Comparison of ENCODE assay signal across 7 mouse cellular contexts in the genomic region with DNA sequence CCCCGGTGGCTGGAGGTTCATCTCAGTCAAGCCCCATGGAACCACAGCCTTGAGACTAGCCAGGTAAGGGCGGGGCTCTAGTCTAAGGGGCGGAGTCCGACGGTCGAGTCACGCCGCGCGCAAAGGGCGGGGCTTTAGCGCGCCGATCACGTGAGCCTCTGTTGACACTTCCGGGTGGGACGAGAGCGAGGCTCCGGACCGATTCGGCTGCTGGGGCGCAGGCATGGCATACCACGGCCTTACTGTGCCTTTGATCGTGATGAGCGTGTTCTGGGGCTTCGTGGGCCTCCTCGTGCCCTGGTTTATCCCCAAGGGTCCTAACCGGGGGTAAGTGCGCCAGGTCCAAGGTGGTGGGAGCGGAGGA. TPM values are rescaled to one million over a fixed set of nuclear protein-coding genes. Genes with fewer than 3 reads are reported as not detected.
DNase-seq lines count a peak whose midpoint lies in the region; ATAC-seq and TF ChIP-seq lines count a peak whose summit lies in the region.

No protein-coding gene starts in this region.

- intact Hi-C loops in left cerebral cortex, postnatal 4 days (cut with DNase I) = loop anchor here (10.0 kb wide), 1 partner anchor 209 kb away; no protein-coding TSS in a partner anchor

- peak; percentile 78; the same call in 1 of the 2 replicates for TF ChIP-seq POLR2A in small intestine, adult 2 months (IDR thresholded peaks at IDR 0.05; ENCODE audit: low read depth, low read length)

- H3K9ac ChIP-seq in intestine, postnatal 0 days (ENCODE audit: low read depth, low read length) = peak overlapping the region; percentile 86
- H3K9ac ChIP-seq in midbrain, embryonic 12.5 days (replicated peaks) = peak overlapping the region; percentile 76

- H3K9me3 ChIP-seq in intestine, postnatal 0 days (ENCODE audit: control insufficient read depth) = no peaks in the 10 kb centered on the region
- H3K9me3 ChIP-seq in midbrain, embryonic 12.5 days = no peaks in the 10 kb centered on the region

- peak overlapping the region; percentile 96 for H3K27ac ChIP-seq in intestine, postnatal 0 days (ENCODE audit: low read depth, low read length)
- H3K27ac ChIP-seq in midbrain, embryonic 12.5 days (replicated peaks) = peak overlapping the region; percentile 80
- peak overlapping the region; percentile 99 for H3K27ac ChIP-seq in small intestine, adult 2 months (ENCODE audit: insufficient read depth, low read depth, low read length)

- 0 out of 2 replicates have a peak, but pooled peaks cover 4% of the 10 kb centered on the region for H3K27me3 ChIP-seq in intestine, postnatal 0 days (replicated peaks; ENCODE audit: control insufficient read depth, insufficient read depth, low read length)
- 0 out of 2 replicates have a peak, but pooled peaks cover 7% of the 10 kb centered on the region for H3K27me3 ChIP-seq in midbrain, embryonic 12.5 days
- no peaks in the 10 kb centered on the region for H3K27me3 ChIP-seq in small intestine, adult 2 months (ENCODE audit: control insufficient read depth, insufficient read depth, low read length)

- no peaks in the 10 kb centered on the region for H3K4me1 ChIP-seq in intestine, postnatal 0 days (replicated peaks; ENCODE audit: control insufficient read depth, insufficient read depth, low read length)
- H3K4me1 ChIP-seq in midbrain, embryonic 12.5 days = peaks cover 20% of the 10 kb centered on the region
- H3K4me1 ChIP-seq in small intestine, adult 2 months (ENCODE audit: control insufficient read depth, insufficient read depth, insufficient read length, low read length) = peaks cover 2% of the 10 kb centered on the region; the same call in 1 of the 2 replicates

- peak overlapping the region; percentile 75 for H3K4me2 ChIP-seq in intestine, postnatal 0 days (replicated peaks; ENCODE audit: low read depth)
- H3K4me2 ChIP-seq in midbrain, embryonic 12.5 days (replicated peaks) = peak overlapping the region; percentile 71

- H3K36me3 ChIP-seq in intestine, postnatal 0 days (ENCODE audit: control insufficient read depth, insufficient read depth) = peaks cover 5% of the 10 kb centered on the region; the same call in 1 of the 2 replicates
- H3K36me3 ChIP-seq in midbrain, embryonic 12.5 days = no peaks in the 10 kb centered on the region
- H3K36me3 ChIP-seq in small intestine, adult 2 months (ENCODE audit: control insufficient read depth, insufficient read depth, low read length) = no peaks in the 10 kb centered on the region

- WGBS in intestine, postnatal 0 days = under 1% methylated on average over 30 of the region's 30 CpGs
- WGBS in midbrain, embryonic 12.5 days = under 1% methylated on average over 30 of the region's 30 CpGs
- WGBS in small intestine, adult 2 months = under 1% methylated on average over 30 of the region's 30 CpGs

- H3K4me3 ChIP-seq in intestine, postnatal 0 days (ENCODE audit: low read depth, low read length) = peak overlapping the region; percentile 94
- peak overlapping the region; percentile 72 for H3K4me3 ChIP-seq in midbrain, embryonic 12.5 days
- peak overlapping the region; percentile 94 for H3K4me3 ChIP-seq in small intestine, adult 2 months (ENCODE audit: low read depth, low read length)

- peak; percentile 91 for ATAC-seq in intestine, postnatal 0 days
- peak; percentile 91 for ATAC-seq in midbrain, embryonic 12.5 days (ENCODE audit: low FRiP score, low read depth)

- TF ChIP-seq CTCF in intestine, postnatal 0 days (IDR thresholded peaks at IDR 0.05; ENCODE audit: low read depth) = no peak
- no peak for TF ChIP-seq CTCF in small intestine, adult 2 months (IDR thresholded peaks at IDR 0.05; ENCODE audit: extremely low read depth, insufficient read length, insufficient replicate concordance, low read depth, low read length)

- peak; percentile 92 for DNase-seq in adrenal gland, adult 2 months
- peak; percentile 84 for DNase-seq in embryo, embryonic 11.5 days (ENCODE audit: low read depth, low spot score)
- peak; percentile 76 to 86 for DNase-seq in gastrocnemius, postnatal 4 days (ENCODE audit: low spot score in 2 of 2)
- DNase-seq in left cerebral cortex, postnatal 4 days = peak; percentile 89

RNA-seq across cellular contexts. Expression of a gene that starts 13.2 kb away (rescaled TPM):
- 100 to 1,000 TPM; 213 to 229 TPM for total RNA-seq in adrenal gland, adult 2 months (2021)
- 193 and 215 TPM in 2 replicates for polyA plus RNA-seq in adrenal gland, adult 2 months (2012; rRNA removed)
- 10 to 100 TPM; 54.0 to 54.7 TPM for total RNA-seq in gastrocnemius, postnatal 4 days (2021)
- polyA plus RNA-seq in intestine, postnatal 0 days (2015; fragmentation: Nextera tagmentation; extraction: Ambion mirVana) = 523 and 571 TPM in 2 replicates
- 10 to 100 TPM; 29.4 to 31.3 TPM for total RNA-seq in left cerebral cortex, postnatal 4 days (2021)
- 88.3 and 92.2 TPM in 2 replicates for polyA plus RNA-seq in midbrain, embryonic 12.5 days (2016; fragmentation: Nextera tagmentation; extraction: Ambion mirVana)
- polyA plus RNA-seq in small intestine, adult 2 months (2012; rRNA removed) = 84.0 and 119 TPM in 2 replicates

RNA-seq across cellular contexts. Expression of a gene that starts 39.2 kb away (rescaled TPM):
- total RNA-seq in adrenal gland, adult 2 months (2021) = 10 to 100 TPM; 66.8 to 75.4 TPM
- 1.2 TPM in 2 replicates for polyA plus RNA-seq in adrenal gland, adult 2 months (2012; rRNA removed)
- 10 to 100 TPM; 13.3 to 13.5 TPM for total RNA-seq in gastrocnemius, postnatal 4 days (2021)
- 13.5 and 15.1 TPM in 2 replicates for polyA plus RNA-seq in intestine, postnatal 0 days (2015; fragmentation: Nextera tagmentation; extraction: Ambion mirVana)
- 10 to 100 TPM; 25.8 to 26.5 TPM for total RNA-seq in left cerebral cortex, postnatal 4 days (2021)
- polyA plus RNA-seq in midbrain, embryonic 12.5 days (2016; fragmentation: Nextera tagmentation; extraction: Ambion mirVana) = 7.3 and 11.4 TPM in 2 replicates
- 0.58 and 2.8 TPM in 2 replicates for polyA plus RNA-seq in small intestine, adult 2 months (2012; rRNA removed)

Comparison
In these comparisons a context has a peak if more than half of its experiments do, and no peak if none do; other contexts are left out.
1. Peak in every context shown above with its lines: DNase-seq, ATAC-seq, H3K4me3 ChIP-seq and H3K27ac ChIP-seq.